Mouse (Mus musculus): ENCODE results near the gene Duoxa1.

GRCm38 (mm10) chr2:122297271-122298095 lies 16.0 kb downstream of the Duoxa1 start:
- TF ChIP-seq CTCF (IDR thresholded peaks at IDR 0.05; ENCODE audit: low read depth) (no peak), EP300 (IDR thresholded peaks at IDR 0.05; ENCODE audit: low read depth) (no peak)
